In the genomic region with DNA sequence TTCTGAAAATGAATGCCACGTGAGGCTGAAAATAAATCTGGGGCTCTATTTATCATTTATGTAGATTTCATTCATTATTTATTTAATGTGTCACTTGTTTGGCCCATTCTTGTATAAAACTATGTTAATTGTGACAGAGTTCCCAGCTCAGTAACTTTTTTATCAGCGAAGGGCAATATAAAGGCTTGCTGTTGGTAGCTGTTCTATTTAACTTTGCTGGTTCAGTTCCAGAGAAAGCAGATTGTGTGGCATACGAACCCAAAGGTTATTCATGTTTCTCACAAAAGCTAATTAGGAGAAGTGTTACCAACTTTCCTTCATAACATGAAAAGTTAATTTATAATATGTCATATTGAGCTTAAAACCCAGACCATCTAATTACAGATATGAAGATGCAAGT, we compare ENCODE assay signal across 13 mouse cellular contexts.
"Had no signal": no experiment of that assay in that cellular context is flagged by ENCODE, and none has a peak within 500 bp of the region (broad histone marks: within the 10 kb centered on the region; RNA-seq: fewer than 3 reads in every experiment).

No protein-coding gene starts in this region.

- H3K27ac ChIP-seq: midbrain, embryonic 10.5 days; midbrain, embryonic 12.5 days; midbrain, embryonic 15.5 days; neural tube, embryonic 12.5 days had no signal

- DNase-seq: lung, adult 18-20 months; lung, embryonic 14.5 days; lung, postnatal 10 days; lung, postnatal 4 days; right cerebral cortex, postnatal 14 days; spleen, adult 18-20 months; thymus, adult 18-20 months; thymus, postnatal 25 days; thymus, postnatal 4 days had no signal

- H3K4me3 ChIP-seq: midbrain, embryonic 10.5 days; midbrain, embryonic 12.5 days; midbrain, embryonic 15.5 days; neural tube, embryonic 12.5 days had no signal

- H3K36me3 ChIP-seq: midbrain, embryonic 10.5 days; midbrain, embryonic 12.5 days; midbrain, embryonic 15.5 days; neural tube, embryonic 12.5 days had no signal

- H3K27me3 ChIP-seq: midbrain, embryonic 12.5 days; midbrain, embryonic 15.5 days; neural tube, embryonic 12.5 days had no signal

- H3K4me1 ChIP-seq: midbrain, embryonic 10.5 days; midbrain, embryonic 12.5 days; midbrain, embryonic 15.5 days; neural tube, embryonic 12.5 days had no signal

- ATAC-seq: midbrain, embryonic 15.5 days had no signal

- H3K4me2 ChIP-seq: lung, embryonic 14.5 days; midbrain, embryonic 12.5 days; midbrain, embryonic 15.5 days; neural tube, embryonic 12.5 days had no signal

- H3K9ac ChIP-seq: lung, embryonic 14.5 days; midbrain, embryonic 12.5 days; midbrain, embryonic 15.5 days; neural tube, embryonic 12.5 days had no signal

- H3K9me3 ChIP-seq: midbrain, embryonic 10.5 days; midbrain, embryonic 12.5 days; midbrain, embryonic 15.5 days; neural tube, embryonic 12.5 days had no signal
